Mouse (Mus musculus) colon, adult 2 months (tissue): ENCODE data around the gene Olfr871. TPM values are rescaled to one million over a fixed set of nuclear protein-coding genes. Genes with fewer than 3 reads are reported as not detected.

Experiments
- polyA plus RNA-seq: library from polyadenylated mRNA; depleted of rRNA; stranded (reverse); fragments of >200 nt; gene quantifications from 2 replicates; pipeline ENCODE4 v1.2.3, GENCODE M21; 2012; rRNA removed

Olfr871 gene
- not detected in 2 replicates for polyA plus RNA-seq

GRCm38 (mm10) chr9:20211907-20212306 lies at the start of gene Olfr871:
TSS of gene Olfr871 (plus strand) at chr9:20212207.

GRCm38 (mm10) chr9:20173957-20174356 lies 38.0 kb upstream of the Olfr871 start, which contains the start of gene Olfr870:
TSS of gene Olfr870 (minus strand) at chr9:20174057.

GRCm38 (mm10) chr9:20236819-20237218 lies 24.8 kb downstream of the Olfr871 start, which contains the start of gene Olfr872:
TSS of gene Olfr872 (plus strand) at chr9:20237119.

Other genes with a start within 250 kb of the Olfr871 start
- gene Olfr866, start 184.2 kb upstream of the Olfr871 start, polyA plus RNA-seq: not detected in 2 replicates
- gene Olfr867, start 154.6 kb upstream of the Olfr871 start, polyA plus RNA-seq: not detected in 2 replicates
- not detected in 2 replicates for gene Olfr868, start 113.6 kb upstream of the Olfr871 start, polyA plus RNA-seq
- not detected in 2 replicates for gene Olfr869, start 83.2 kb upstream of the Olfr871 start, polyA plus RNA-seq
- not detected in 2 replicates for gene Olfr870, start 38.1 kb upstream of the Olfr871 start, polyA plus RNA-seq
- gene Olfr872, start 24.9 kb downstream of the Olfr871 start, polyA plus RNA-seq: not detected in 2 replicates
- not detected in 2 replicates for gene Olfr39, start 70.1 kb downstream of the Olfr871 start, polyA plus RNA-seq
- gene Olfr873, start 86.3 kb downstream of the Olfr871 start, polyA plus RNA-seq: not detected in 2 replicates
- gene Olfr18, start 123.9 kb downstream of the Olfr871 start, polyA plus RNA-seq: not detected in 2 replicates
- gene Zfp560, start 173.0 kb downstream of the Olfr871 start, polyA plus RNA-seq: 0.81 and 2.3 TPM in 2 replicates
- 0.64 and 0.83 TPM in 2 replicates for gene Zfp26, start 248.0 kb downstream of the Olfr871 start, polyA plus RNA-seq